Mouse (Mus musculus) frontal cortex, postnatal 36 days (tissue): ENCODE results near the gene Ufsp1.
A peak's percentile ranks its signal among the peaks of the same experiment; 100 is the strongest.
"Not testable (repeated sequence)": the region's sequence is repeated elsewhere in the genome, so short reads cannot be mapped to it uniquely, and the experiment has no call there.

Experiments
- DNase-seq, 2 experiments: peaks; one replicate each; pipeline ENCODE4 v3.0.0; 2022; ENCODE audit warnings: low spot score in 2 of 2

Ufsp1 gene

DNA sequence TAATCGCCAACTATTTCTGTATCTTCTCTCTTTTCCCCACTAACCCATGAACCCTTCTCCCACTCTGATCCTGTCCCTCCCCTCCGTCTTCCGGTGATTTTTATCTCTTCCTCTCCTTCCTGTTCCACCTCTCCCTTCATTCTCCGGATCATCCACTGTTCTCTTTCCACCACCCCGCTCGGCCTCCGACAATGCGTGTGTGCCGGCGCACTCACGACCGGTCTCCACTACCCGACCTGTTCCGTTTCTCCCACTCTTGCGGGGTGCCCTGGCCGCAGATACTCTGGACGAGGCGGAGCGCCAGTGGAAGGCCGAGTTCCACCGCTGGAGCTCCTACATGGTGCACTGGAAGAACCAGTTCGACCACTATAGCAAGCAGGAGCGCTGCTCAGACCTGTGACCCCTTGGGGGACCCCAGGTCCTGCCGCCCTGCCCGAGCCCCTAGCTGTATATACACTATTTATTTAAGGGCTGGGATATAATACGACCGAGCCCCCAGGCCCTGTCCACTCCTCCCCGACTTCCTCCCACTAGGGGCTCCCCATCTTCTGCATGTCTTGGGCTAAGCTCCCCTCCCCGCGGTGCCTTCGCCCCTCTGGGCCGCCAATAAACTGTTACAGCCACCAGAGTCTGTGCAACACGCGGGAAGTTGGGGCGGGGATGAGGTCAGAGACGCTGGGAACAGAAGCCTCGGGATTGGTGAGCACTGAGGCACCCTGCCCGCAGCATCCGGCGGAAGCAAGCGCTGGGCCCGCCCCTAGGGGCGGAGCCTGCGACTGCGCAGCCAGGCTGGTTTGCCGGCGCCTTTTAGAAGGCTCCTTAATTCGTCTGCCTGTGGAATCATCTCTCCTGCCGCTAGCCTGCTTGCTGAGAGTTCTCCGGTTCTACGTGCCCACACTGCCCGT lies at the start of gene Ufsp1:
TSS of gene Ufsp1 (plus strand) at position 791 of the 905 bp plus-strand sequence.
- DNase-seq = peak; percentile 95 to 96

DNA sequence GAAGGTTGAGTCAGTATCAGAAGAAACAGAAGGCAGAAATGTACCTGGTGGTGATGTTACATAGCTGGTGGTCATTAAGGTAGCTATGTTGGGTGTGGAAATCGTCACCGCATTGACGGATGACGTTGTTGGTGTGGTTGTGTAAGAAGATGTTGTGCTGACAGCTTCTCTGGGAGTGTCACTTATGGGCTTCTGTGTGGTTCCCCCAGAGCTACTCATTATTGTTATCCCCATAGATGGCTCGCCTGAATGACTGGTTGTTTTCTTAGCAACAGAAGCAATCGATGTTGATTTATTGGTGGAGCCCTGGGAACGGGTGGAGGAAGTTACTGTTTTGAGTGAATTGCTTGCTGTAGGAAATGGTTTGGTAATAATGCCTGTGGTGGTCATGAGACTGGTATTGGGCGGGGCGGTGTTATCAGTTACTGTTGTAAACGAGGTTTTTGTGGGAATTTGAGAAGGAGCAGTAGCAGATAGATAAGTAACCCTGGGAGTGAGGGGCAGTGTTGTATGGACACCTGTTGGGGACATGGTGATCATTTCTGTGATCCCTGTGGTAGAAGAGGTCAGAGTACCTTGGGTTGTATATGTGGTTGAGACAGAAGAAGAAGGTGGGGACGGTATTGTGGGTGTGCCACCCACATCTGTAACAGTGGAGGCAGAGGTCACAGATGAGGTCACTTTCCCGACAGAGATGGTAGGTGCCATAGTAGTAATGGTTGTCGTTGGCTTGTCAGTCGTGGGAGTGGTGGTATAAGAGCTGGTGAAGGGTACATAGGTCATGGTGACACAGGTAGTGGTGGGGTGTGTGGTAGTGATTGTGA lies 30.3 kb upstream of the Ufsp1 start:
- no peak for DNase-seq

DNA sequence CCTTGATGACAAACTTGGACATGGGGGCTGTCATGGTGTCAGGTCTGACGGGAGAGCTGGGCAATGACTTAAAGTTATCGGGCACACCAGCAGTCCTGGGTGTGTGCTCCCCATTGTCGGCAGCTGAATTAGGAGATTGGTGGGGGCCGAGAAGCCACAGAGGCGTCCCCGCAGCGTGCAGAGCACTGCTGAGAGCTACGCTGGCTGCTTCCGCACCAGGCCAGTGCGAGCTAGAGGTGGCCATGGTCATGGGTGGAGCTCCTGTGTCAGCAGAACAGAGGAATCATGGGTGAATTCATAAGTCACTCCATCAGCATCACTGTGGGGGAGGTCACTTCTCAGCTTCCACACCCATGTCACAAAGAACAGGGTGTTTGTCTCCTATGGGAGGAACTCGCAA lies 29.6 kb upstream of the Ufsp1 start:
- no peak for DNase-seq

DNA sequence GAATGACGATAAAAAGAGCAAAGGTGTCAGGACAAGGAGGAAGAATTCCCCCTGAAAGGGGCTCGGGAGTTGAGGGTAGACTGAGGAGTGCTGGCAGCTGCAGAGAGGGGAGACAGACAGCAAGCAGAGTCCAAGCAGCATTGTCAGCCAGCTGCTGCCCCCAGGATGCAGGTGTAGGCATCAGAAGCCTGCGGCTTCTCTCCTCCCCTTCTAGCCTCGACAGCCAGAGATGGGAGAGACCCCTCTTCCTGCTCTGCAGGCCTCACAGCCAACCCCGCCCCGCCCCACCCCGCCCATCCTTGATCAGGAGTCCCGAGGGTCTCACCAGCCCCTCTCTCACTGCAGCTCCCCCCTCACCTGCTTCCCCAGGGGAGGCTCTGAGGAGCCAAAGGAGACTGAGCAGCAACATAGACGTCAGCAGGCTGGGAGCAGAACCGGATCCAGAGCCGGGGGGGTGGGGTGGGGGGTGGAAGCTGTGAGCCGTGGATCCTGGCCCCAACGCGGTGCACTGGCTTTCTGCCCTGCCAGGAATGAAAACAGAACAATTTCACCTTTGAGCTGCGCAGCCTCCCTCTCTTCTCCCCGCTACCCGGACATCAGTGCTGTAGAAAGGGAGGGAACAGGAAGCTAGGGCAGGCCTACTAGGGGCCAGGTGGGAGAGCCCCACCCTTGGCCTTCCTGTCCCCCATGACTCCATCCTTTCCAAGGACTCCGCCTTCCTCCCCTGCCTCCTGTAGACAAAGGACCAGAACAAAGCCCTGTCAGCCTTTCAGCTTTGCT lies 26.1 kb upstream of the Ufsp1 start:
- DNase-seq = no peak

DNA sequence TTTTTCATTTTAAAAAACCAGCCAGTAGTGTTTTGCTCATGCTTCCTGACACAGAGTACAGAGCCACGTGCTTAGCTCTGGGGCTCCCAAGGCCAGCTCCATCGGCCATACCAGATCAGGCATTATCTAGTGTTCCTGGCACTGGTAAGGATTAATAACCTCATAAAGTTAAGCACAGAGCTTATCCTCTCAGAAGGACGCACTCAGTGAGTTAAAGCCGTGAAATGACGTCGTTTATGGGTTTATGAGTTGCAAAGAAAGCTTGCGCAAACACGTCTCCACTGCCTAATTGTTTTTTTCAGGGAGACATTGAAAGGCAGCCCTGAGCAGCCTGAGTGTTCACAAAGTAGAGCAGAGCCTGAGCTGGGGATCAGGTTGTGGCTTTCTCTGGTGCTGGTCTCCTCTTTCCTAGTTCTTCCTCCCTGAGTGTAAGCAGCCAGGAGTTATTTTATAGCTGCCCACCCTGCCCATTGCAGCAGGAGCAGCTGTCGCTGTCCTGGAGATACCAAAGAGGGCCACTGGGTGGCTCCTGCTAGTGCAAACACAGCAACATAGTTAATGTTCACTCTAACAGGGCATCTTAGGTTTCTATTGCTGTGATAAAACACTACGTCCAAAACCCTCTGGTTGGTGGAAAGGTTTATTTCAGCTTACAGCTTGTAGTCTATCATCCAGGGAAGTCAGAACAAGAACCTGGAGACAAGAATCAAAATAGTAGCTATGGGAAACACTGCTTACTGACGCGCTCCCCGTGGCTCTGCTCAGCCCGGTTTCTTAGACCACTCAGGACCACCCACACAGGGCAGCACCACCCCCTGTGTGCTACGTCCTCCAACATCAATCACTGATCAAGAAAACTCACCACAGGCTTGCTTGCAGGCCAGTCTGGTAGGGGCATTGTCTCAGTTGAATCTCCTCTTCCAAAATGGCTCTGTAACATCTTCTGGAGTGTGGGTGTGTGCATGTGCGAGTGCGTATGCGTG lies 16.8 kb upstream of the Ufsp1 start:
- DNase-seq = no peak

DNA sequence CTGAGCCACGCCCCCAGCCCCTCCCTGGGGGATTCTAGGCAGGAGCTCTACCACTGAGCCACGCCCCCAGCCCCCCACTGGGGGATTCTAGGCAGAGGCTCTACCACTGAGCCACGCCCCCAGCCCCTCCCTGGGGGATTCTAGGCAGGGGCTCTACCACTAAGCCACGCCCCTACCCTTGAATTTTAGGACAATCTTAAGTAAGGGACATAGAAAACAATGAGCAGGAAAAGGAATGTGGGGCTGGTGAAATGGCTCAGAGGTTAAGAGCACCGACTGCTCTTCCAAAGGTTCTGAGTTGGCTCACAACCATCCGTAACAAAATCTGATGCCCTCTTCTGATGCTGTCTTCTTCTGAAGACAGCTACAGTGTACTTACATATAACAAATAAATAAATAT lies 10.0 kb upstream of the Ufsp1 start:
- not testable (repeated sequence) for DNase-seq

DNA sequence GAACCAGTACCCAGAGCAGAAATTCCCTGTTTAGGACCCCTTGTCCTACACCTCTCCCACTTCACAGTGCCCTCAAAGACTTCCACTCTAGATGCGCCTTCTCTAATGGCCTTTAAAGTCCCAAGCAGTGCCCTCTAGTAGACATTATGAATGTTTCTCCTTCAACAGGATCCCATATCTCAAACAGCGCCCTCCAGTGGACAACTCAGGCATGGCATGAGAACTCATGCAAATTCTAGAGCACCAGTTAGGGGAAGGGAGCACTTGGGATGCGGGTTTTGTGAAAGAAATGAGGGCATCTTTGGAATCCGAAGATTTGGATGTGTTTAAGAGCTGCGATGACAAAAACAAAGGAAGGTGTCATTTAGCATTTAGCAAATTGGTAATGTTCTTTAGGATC lies 9.4 kb upstream of the Ufsp1 start:
- DNase-seq = peak; percentile 35 to 38

DNA sequence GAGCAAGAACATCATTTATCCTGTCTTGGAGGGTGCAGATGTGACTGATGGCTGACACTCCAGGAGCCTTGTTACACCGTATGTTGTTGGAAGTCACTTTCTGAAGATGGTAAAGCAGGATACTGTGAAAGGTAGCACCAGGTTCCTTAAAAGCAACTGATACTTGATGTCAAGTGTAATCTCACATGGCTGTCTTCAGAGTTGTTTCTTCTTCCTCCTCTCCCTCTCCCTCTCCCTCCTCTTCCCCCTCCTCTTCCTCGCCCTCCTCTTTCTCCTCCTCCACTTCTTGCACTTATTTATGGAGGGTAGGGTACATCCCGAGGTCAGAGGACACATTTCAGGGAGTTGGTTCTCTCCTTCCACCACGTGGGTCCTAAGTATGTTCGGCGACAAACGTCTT lies 8.4 kb upstream of the Ufsp1 start:
- no peak for DNase-seq

DNA sequence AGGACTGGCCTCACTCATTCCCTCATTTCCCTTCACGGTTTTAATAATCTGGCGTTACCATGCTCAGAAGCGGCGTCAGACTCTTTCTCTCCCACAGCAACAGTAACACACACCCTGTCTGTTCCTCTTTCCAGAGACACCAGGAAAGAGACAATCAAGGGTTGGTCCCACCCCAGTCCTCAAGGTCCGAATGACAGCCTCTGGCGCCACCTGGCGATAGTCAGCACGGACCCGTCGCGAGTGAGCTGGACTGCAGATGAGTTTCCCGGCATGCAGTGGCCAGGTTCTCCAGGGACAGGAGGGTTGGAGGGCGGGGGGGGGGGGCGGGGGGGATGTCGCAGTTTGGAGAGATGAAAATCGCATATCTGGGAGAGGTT lies 7.8 kb upstream of the Ufsp1 start:
- DNase-seq = peak; percentile 87 to 90

DNA sequence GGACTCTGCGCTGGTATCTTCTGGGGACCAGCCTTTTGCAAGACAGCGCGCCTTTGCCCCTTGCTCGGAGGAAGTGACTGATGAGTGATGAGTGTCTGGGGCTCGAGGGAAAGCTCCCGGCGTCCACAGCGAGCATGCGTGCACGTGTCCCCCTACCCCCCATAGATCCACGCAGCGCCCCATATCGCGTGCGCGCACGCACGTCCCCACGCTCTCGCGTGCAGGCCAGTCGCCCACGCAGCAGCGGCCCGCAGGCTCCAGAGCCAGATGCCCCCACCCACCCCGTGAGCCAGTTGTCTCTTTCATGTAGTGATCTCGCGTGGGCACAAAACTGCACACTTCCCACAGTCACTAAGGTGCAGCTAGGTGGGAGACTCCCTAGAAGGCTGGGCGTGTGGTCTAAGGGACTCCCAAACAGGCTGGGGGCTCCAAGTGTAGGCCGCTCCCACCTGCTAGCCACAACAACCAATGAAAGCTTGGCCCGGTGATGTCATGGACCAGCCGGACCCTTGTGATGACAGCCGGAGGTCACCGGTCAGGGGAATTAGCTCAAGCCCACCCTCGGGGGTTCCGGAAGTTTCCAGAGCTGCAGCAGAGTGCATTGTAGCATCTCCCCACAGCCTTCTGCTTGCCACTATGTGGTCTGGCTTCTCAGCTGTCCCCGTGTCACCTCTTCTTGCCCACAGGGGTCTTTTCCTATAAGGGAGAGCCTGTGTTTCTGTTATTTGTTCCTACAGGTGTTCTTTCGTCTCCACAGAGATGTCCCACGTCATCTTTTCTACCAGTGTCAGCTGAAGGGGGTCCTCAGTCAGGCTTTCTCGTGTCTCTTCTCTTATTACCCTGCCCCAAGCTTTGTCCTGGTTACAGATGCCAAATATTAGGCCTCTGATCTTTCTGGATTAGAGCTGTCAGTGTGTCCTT lies 7.1 kb upstream of the Ufsp1 start, which contains the start of gene Ache:
TSS of gene Ache (plus strand) at position 488 of the 921 bp plus-strand sequence.
- peak; percentile 62 to 82 for DNase-seq

DNA sequence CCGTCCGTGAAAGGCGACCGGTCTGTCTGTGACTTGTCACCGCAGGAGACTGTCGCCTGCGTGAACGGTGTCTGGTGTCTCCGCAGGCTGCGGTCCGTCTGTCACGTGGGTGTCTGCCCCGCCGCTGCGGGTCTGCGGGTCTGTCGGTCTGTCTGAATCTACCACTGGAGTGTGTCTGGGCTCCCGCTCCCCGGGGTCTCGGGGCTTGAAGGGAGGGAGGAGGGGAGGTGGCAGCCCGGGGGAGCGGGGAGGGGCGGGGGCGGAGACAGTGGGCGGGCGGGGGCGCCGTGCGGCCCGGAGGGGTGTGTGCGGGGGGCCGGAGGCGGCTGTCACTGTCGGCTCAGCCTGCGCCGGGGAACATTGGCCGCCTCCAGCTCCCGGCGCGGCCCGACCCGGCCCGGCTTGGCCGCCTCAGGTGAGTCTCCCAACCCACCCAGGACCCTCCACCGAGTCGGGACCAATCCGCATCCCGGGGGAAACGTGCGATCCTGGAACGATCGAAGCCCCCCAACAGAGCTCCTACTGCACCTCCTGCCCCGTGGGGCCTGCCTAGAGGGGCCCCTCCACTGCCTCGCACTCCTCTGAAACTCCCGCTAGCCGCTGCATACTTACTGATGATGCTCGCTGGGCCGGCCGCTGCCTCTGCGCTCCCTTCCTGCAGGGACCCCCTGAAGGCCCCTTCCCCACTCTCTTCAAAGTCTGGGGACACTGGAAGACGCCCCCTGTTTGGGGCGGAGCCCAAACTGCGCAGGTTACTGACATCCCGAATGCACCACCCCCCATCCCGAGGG lies 6.3 kb upstream of the Ufsp1 start:
- DNase-seq = peak; percentile 66 to 68

DNA sequence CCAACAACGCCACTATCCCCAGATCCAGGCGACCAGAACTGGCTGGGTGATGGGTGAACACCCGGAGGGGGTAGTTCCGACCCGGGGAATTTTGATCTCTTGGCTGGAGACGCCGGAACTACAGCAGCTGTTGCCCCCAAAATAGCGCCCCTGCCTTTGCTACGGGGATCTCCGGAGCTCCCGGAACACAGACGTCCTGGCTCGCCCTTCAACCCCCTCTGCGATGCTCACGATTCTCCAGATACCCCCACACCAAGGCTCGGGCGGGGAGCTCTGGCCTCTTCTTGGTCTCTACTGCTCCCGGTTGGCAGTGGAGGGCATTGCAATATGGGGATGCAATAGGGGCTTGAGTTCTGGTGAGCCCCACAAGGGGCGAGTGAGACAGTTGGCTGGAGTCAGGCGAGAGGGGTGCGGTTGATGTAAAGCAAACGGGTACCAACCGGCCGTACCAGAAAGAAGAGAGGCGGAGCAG lies 5.4 kb upstream of the Ufsp1 start:
- DNase-seq = peak; percentile 62 to 63

DNA sequence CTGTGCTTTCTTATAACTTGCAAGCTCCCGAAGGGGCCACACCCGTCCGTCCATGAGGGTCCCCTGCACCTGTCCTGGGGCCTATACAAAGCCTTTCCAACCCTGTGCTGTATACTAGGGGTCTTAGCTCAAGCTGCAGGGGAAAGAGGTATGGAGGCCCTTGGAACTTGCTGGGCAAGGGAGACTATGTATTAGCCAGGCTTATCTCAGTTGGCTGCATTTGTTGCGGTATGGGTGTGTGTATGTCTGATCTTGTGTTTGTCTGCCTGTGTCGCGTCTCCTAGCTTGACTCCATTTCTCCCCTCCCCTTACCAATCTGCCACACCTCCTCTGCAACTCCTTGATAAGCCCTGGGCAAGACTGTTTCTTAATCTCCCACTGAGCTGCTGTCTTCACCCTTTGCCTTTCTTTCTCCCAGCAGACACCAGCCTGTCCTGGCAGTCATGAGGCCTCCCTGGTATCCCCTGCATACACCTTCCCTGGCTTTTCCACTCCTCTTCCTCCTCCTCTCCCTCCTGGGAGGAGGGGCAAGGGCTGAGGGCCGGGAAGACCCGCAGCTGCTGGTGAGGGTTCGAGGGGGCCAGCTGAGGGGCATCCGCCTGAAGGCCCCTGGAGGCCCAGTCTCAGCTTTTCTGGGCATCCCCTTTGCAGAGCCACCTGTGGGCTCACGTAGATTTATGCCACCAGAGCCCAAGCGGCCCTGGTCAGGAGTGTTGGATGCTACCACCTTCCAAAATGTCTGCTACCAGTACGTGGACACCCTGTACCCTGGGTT lies 4.7 kb upstream of the Ufsp1 start:
- no peak for DNase-seq

DNA sequence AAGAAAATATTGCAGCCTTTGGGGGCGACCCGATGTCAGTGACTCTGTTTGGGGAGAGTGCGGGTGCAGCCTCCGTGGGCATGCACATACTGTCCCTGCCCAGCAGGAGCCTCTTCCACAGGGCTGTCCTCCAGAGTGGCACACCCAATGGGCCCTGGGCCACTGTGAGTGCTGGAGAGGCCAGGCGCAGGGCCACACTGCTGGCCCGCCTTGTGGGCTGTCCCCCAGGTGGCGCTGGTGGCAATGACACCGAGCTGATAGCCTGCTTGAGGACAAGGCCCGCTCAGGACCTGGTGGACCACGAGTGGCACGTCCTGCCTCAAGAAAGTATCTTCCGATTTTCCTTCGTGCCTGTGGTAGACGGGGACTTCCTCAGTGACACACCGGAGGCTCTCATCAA lies 3.8 kb upstream of the Ufsp1 start:
- peak in 1 of 2 experiments; percentile 23 for DNase-seq

DNA sequence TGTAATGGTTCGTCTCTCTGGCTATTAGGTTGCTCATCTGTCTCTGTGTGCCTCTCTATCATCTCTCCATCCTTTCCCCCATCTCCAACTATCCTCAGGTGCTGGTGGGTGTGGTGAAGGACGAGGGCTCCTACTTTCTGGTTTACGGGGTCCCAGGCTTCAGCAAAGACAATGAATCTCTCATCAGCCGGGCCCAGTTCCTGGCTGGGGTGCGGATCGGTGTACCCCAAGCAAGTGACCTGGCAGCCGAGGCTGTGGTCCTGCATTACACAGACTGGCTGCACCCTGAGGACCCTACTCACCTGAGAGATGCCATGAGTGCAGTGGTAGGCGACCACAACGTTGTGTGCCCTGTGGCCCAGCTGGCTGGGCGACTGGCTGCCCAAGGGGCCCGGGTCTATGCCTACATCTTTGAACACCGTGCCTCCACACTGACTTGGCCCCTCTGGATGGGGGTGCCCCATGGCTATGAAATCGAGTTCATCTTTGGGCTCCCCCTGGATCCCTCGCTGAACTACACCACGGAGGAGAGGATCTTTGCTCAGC lies 3.0 kb upstream of the Ufsp1 start:
- DNase-seq = no peak

DNA sequence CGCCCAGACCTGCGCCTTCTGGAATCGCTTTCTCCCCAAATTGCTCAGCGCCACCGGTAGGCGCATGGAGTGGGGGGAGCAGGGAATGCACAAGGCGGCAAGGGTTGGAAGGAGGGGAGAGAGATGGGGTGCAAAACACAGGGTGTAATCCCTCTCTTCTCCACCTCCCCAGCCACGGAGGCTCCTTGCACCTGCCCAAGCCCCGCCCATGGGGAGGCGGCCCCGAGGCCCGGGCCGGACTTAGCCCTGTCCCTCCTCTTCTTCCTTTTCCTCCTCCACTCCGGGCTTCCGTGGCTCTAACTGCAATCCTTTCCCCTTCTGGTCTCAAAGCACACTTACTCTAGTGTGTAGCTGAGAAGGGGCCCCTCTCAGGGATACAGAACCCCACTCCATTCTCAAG lies 1.1 kb upstream of the Ufsp1 start:
- DNase-seq = peak; percentile 70 to 72

DNA sequence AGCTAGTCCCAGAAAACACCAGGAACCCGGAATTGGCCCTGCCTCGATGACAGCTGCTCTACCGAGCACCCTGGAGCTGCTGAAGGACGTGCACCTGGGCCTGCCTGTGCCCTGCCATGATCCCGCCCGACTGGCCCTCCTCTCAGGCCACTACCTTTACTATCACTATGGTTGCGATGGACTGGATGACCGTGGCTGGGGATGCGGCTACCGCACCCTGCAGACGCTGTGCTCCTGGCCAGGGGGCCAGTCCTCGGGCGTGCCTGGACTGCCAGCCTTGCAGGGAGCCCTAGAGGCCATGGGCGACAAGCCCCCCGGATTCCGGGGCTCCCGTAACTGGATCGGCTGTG lies 290 bp downstream of the Ufsp1 start:
- DNase-seq = no peak

DNA sequence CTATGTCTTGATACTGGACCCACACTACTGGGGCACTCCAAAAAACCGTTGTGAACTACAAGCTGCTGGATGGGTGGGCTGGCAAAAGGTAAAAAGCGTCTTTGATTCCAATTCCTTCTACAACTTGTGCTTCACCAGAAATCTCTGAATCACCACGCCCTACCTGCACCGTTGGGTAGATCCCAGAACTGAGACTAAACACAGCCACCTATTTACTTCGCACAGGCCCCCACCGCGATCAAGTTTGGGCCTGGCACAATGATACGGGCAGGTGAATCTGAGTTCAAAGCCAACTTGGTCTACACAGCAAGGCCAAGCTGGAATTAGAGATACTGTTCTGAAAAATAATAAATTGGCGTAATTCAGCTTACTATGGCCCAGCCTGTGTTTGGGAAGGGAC lies 867 bp downstream of the Ufsp1 start:
- DNase-seq = no peak
